Mouse (Mus musculus) A20 (cell line): ENCODE data around the gene Zfp189.
"Not testable (repeated sequence)": the region's sequence is repeated elsewhere in the genome, so short reads cannot be mapped to it uniquely, and the experiment has no call there.

Source experiments
- DNase-seq: peaks from one replicate; pipeline ENCODE4 v3.0.0-alpha.2; 2011; ENCODE audit warnings: low read depth, low spot score

Gene Zfp189

GRCm38 (mm10) chr4:49520572-49521340, at the start of gene Zfp189, which contains the start of gene Mrpl50:
Gene Zfp189, plus strand, starts transcription at chr4:49521176.
Gene Mrpl50, minus strand, starts transcription at chr4:49521093.
- peak; percentile 95 for DNase-seq

- no peak for DNase-seq
Observed at GRCm38 (mm10) chr4:49473435-49474100, 47.4 kb upstream of the Zfp189 start, which contains the start of gene Acnat1. Gene Acnat1, minus strand, starts transcription at chr4:49473912.

- no peak for DNase-seq
Observed at GRCm38 (mm10) chr4:49474583-49474982, 46.4 kb upstream of the Zfp189 start.

GRCm38 (mm10) chr4:49478118-49478877, 42.7 kb upstream of the Zfp189 start:
- DNase-seq = no peak

- not testable (repeated sequence) for DNase-seq
Observed at GRCm38 (mm10) chr4:49479035-49479434, 41.9 kb upstream of the Zfp189 start.

- DNase-seq = no peak
Observed at GRCm38 (mm10) chr4:49480104-49480760, 40.7 kb upstream of the Zfp189 start.

- no peak for DNase-seq
Observed at GRCm38 (mm10) chr4:49480896-49481295, 40.1 kb upstream of the Zfp189 start.

- DNase-seq = no peak
Observed at GRCm38 (mm10) chr4:49485442-49485841, 35.5 kb upstream of the Zfp189 start.

- not testable (repeated sequence) for DNase-seq
Observed at GRCm38 (mm10) chr4:49485934-49486650, 34.9 kb upstream of the Zfp189 start.

GRCm38 (mm10) chr4:49503563-49503962, 17.4 kb upstream of the Zfp189 start:
- no peak for DNase-seq

- no peak for DNase-seq
Observed at GRCm38 (mm10) chr4:49506386-49506785, 14.6 kb upstream of the Zfp189 start, which contains the start of gene Baat. Gene Baat, minus strand, starts transcription at chr4:49506557.

GRCm38 (mm10) chr4:49509183-49509582, 11.8 kb upstream of the Zfp189 start:
- DNase-seq = no peak

- DNase-seq = not testable (repeated sequence)
Observed at GRCm38 (mm10) chr4:49510236-49510835, 10.6 kb upstream of the Zfp189 start.

GRCm38 (mm10) chr4:49512636-49513035, 8.3 kb upstream of the Zfp189 start:
- DNase-seq = no peak

GRCm38 (mm10) chr4:49514441-49514840, 6.5 kb upstream of the Zfp189 start:
- DNase-seq = no peak

- peak; percentile 67 for DNase-seq
Observed at GRCm38 (mm10) chr4:49519476-49519875, 1.5 kb upstream of the Zfp189 start.

- no peak for DNase-seq
Observed at GRCm38 (mm10) chr4:49521346-49521745, 370 bp downstream of the Zfp189 start.

- DNase-seq = no peak
Observed at GRCm38 (mm10) chr4:49522576-49522975, 1.6 kb downstream of the Zfp189 start.

- DNase-seq = no peak
Observed at GRCm38 (mm10) chr4:49535036-49535435, 14.1 kb downstream of the Zfp189 start.

GRCm38 (mm10) chr4:49535675-49536294, 14.8 kb downstream of the Zfp189 start:
- DNase-seq = no peak
